In the genomic region with DNA sequence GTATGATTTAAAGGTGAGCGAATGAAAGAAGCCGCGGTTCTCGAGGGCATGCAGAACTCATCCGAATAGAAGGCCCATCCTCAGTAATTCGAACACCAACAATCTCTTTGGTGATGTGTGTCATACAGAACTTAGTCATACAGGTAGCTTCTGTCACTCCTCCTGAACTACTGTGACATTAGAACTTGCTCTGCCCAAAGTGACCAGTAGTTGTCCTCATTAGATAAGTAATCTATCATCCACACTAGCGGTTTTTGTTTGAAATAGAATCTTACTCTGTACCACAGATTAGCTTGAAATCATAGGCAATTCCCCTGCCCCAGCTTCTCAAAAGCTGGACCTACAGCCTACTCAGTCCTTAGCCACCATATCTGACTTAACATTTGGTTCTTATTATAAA, we compare ENCODE assay signal across 15 mouse cellular contexts.
A peak's percentile ranks its signal among the peaks of the same experiment; 100 is the strongest.
DNase-seq lines count a peak whose midpoint lies in the region; ATAC-seq and TF ChIP-seq lines count a peak whose summit lies in the region.
"Had no signal": no experiment of that assay in that cellular context is flagged by ENCODE, and none has a peak within 500 bp of the region (broad histone marks: within the 10 kb centered on the region; RNA-seq: fewer than 3 reads in every experiment).

No protein-coding gene starts in this region.

- TF ChIP-seq CTCF in layer of hippocampus, adult 2 months (conservative IDR thresholded peaks at IDR 0.05), result peak; percentile 48; the same call in 1 of the 2 replicates

- H3K27ac ChIP-seq in layer of hippocampus, adult 2 months, result no peak overlapping the region
- H3K27ac ChIP-seq: hindbrain, embryonic 12.5 days; intestine, embryonic 15.5 days; limb, embryonic 15.5 days; stomach, embryonic 15.5 days had no signal

- no peak for DNase-seq in layer of hippocampus, adult 2 months (ENCODE audit: low spot score in 2 of 2)
- DNase-seq in layer of hippocampus, postnatal 14 days (ENCODE audit: low spot score in 2 of 2), result no peak
- peak; percentile 27 for DNase-seq in CD4-positive helper T cell, adult 2 months (ENCODE audit: low read depth, low spot score)
- peak; percentile 4 for DNase-seq in ES-CJ7 (ENCODE audit: low read depth, low spot score)
- DNase-seq in adrenal gland, postnatal 10 days, result no peak
- DNase-seq in T-cell, adult 2 months (ENCODE audit: low spot score), result no peak
- DNase-seq: cerebellum, postnatal 25 days had no signal

- peak; percentile 60 for ATAC-seq in megakaryocyte progenitor cell, adult 5-6 weeks (replicated peaks; ENCODE audit: poor library complexity)
- ATAC-seq: forebrain, embryonic 14.5 days; intestine, embryonic 15.5 days; midbrain, embryonic 16.5 days had no signal

- no peak overlapping the region for H3K4me3 ChIP-seq in layer of hippocampus, adult 2 months
- H3K4me3 ChIP-seq: erythroblast, embryonic 14.5 days; hindbrain, embryonic 12.5 days; intestine, embryonic 15.5 days; limb, embryonic 15.5 days; stomach, embryonic 15.5 days had no signal

Comparison
In these comparisons a context has a peak if more than half of its experiments do, and no peak if none do; other contexts are left out.
1. DNase-seq: peak in CD4-positive helper T cell, adult 2 months (single experiment) and ES-CJ7 (single experiment); none in layer of hippocampus, adult 2 months (0 of 2), layer of hippocampus, postnatal 14 days (0 of 2), adrenal gland, postnatal 10 days (single experiment) and T-cell, adult 2 months (single experiment).